22 mouse cellular contexts compared by ENCODE assay signal in genomic region chr5:120454756-120455337, GRCm38 (mm10). TPM values are rescaled to one million over a fixed set of nuclear protein-coding genes. Genes with fewer than 3 reads are reported as not detected.
A peak's percentile ranks its signal among the peaks of the same experiment; 100 is the strongest.
DNase-seq lines count a peak whose midpoint lies in the region; ATAC-seq and TF ChIP-seq lines count a peak whose summit lies in the region.
"Had no signal": no experiment of that assay in that cellular context is flagged by ENCODE, and none has a peak within 500 bp of the region (broad histone marks: within the 10 kb centered on the region; RNA-seq: fewer than 3 reads in every experiment).

No protein-coding gene starts in this region.

- no peak overlapping the region for H3K27ac ChIP-seq in kidney, embryonic 14.5 days (ENCODE audit: low read depth, low read length)
- H3K27ac ChIP-seq in ES-E14 (ENCODE audit: insufficient read depth, low read depth, low read length, poor library complexity, severe bottlenecking): no peak overlapping the region
- H3K27ac ChIP-seq: embryonic facial prominence, embryonic 13.5 days; forebrain, embryonic 10.5 days; liver, embryonic 15.5 days had no signal

- H3K36me3 ChIP-seq in kidney, embryonic 14.5 days (ENCODE audit: control insufficient read depth, insufficient read depth, low read length): no peaks in the 10 kb centered on the region
- no peaks in the 10 kb centered on the region for H3K36me3 ChIP-seq in E14TG2a.4 (ENCODE audit: insufficient read depth, low read length)
- no peaks in the 10 kb centered on the region for H3K36me3 ChIP-seq in ES-E14 (ENCODE audit: control insufficient read depth, insufficient read depth, low read length, poor library complexity, severe bottlenecking)
- H3K36me3 ChIP-seq: embryonic facial prominence, embryonic 13.5 days; forebrain, embryonic 10.5 days; liver, embryonic 15.5 days had no signal

- H3K4me3 ChIP-seq in kidney, embryonic 14.5 days (ENCODE audit: low read length): no peak overlapping the region
- H3K4me3 ChIP-seq in E14TG2a.4 (replicated peaks; ENCODE audit: low read length) (peak overlapping the region; percentile 66), ES-E14 (ENCODE audit: insufficient read depth in 1 of 2, low read depth in 1 of 2, low read length in 2 of 2, poor library complexity in 1 of 2, severe bottlenecking in 1 of 2) (peak overlapping the region; percentile 6 to 37)
- H3K4me3 ChIP-seq: embryonic facial prominence, embryonic 13.5 days; forebrain, embryonic 10.5 days; liver, embryonic 15.5 days had no signal

- DNase-seq in kidney, postnatal 14 days: no peak
- no peak for DNase-seq in ES-E14 (ENCODE audit: low read depth, low spot score)
- no peak for DNase-seq in urinary bladder, postnatal 4 days (ENCODE audit: low spot score in 2 of 2)
- no peak for DNase-seq in urinary bladder, postnatal 36 days (ENCODE audit: low spot score in 2 of 2)
- DNase-seq: cerebellum, adult 11 months; cerebellum, postnatal 25 days; gastrocnemius, postnatal 14 days; heart, postnatal 14 days; left cerebral cortex, postnatal 4 days; lung, postnatal 10 days; retina, postnatal 1 day had no signal

- no peaks in the 10 kb centered on the region for H3K4me1 ChIP-seq in kidney, embryonic 14.5 days (ENCODE audit: control insufficient read depth, insufficient read depth, low read length)
- peaks cover 53% of the 10 kb centered on the region for H3K4me1 ChIP-seq in E14TG2a.4 (replicated peaks; ENCODE audit: low read depth, low read length)
- peaks cover 3 to 13% of the 10 kb centered on the region in 2 experiments; a peak in 3 of 4 replicates for H3K4me1 ChIP-seq in ES-E14 (ENCODE audit: control insufficient read depth in 2 of 2, insufficient read depth in 2 of 2, low read length in 2 of 2, poor library complexity in 1 of 2)
- H3K4me1 ChIP-seq: embryonic facial prominence, embryonic 13.5 days; liver, embryonic 15.5 days had no signal

- no peak overlapping the region for H3K9ac ChIP-seq in kidney, embryonic 14.5 days (ENCODE audit: low read depth, low read length)
- no peak overlapping the region for H3K9ac ChIP-seq in ES-E14 (ENCODE audit: insufficient read depth, low read depth, low read length, poor library complexity, severe bottlenecking)
- H3K9ac ChIP-seq: embryonic facial prominence, embryonic 13.5 days; liver, embryonic 15.5 days had no signal

- 0 out of 2 replicates have a peak, but pooled peaks cover 4% of the 10 kb centered on the region for H3K27me3 ChIP-seq in kidney, embryonic 14.5 days (ENCODE audit: control insufficient read depth, insufficient read depth, low read length)
- H3K27me3 ChIP-seq in E14TG2a.4 (ENCODE audit: insufficient read depth, low read length): peaks cover 40% of the 10 kb centered on the region

- WGBS in kidney, embryonic 14.5 days: 26% methylated on average over 14 of the region's 14 CpGs

- in situ Hi-C loops in ES-E14 (cut with MboI; ENCODE audit: low sequenced_read_pairs in 2 of 2, unreplicated experiment in 2 of 2): no loop called here

- TF ChIP-seq CTCF in E14TG2a.4 (conservative IDR thresholded peaks at IDR 0.05; ENCODE audit: low read length): no peak

- ATAC-seq in kidney, embryonic 14.5 days (ENCODE audit: low FRiP score, low TSS enrichment): 0 out of 2 replicates have a peak, but pooled peaks have one; percentile 36
- ATAC-seq in megakaryocyte progenitor cell, adult 5-6 weeks (replicated peaks; ENCODE audit: poor library complexity): peak; percentile 47
- ATAC-seq: intestine, embryonic 16.5 days had no signal

- H3K4me2 ChIP-seq in kidney, embryonic 14.5 days (replicated peaks; ENCODE audit: low read depth, low read length): peak overlapping the region; percentile 2; the same call in 1 of the 2 replicates
- H3K4me2 ChIP-seq: embryonic facial prominence, embryonic 13.5 days; liver, embryonic 15.5 days had no signal

- no peaks in the 10 kb centered on the region for H3K9me3 ChIP-seq in kidney, embryonic 14.5 days (ENCODE audit: control insufficient read depth, low read length)
- no peaks in the 10 kb centered on the region for H3K9me3 ChIP-seq in E14TG2a.4 (ENCODE audit: low read length)
- no peaks in the 10 kb centered on the region for H3K9me3 ChIP-seq in ES-E14 (ENCODE audit: control insufficient read depth, insufficient read depth, low read depth, low read length)
- H3K9me3 ChIP-seq: embryonic facial prominence, embryonic 13.5 days; forebrain, embryonic 10.5 days; liver, embryonic 15.5 days had no signal

TF ChIP-seq in ES-E14, 5 proteins besides CTCF, POLR2A, EP300 and RAD21:
- TF ChIP-seq CHD2 (IDR thresholded peaks at IDR 0.05; ENCODE audit: low read depth, low read length): peak; percentile 97
- TF ChIP-seq ZNF384 (IDR thresholded peaks at IDR 0.05; ENCODE audit: low read depth, low read length): no peak

RNA-seq across cellular contexts. Expression of gene Sdsl, which starts 17.8 kb away (rescaled TPM):
- polyA plus RNA-seq in kidney, embryonic 14.5 days (2014; fragmentation: Nextera tagmentation; extraction: Ambion mirVana): 10.5 and 12.5 TPM in 2 replicates
- 0.67 TPM in 1 of 2 replicates, not detected in the other for total RNA-seq in ES-E14 (2012; rRNA removed)
- 1.6 and 7.1 TPM in 2 replicates for total RNA-seq in megakaryocyte progenitor cell, adult 5-6 weeks (2015)
- total RNA-seq in megakaryocyte progenitor cell, adult 5-6 weeks (2017): 3.2 and 9.0 TPM in 2 replicates

RNA-seq across cellular contexts. Expression of gene Sds, which starts 21.5 kb away (rescaled TPM):
- polyA plus RNA-seq in kidney, embryonic 14.5 days (2014; fragmentation: Nextera tagmentation; extraction: Ambion mirVana): not detected in 2 replicates
- 0.22 TPM in 1 of 2 replicates, not detected in the other for total RNA-seq in ES-E14 (2012; rRNA removed)
- total RNA-seq in megakaryocyte progenitor cell, adult 5-6 weeks (2015): not detected in 2 replicates
- total RNA-seq in megakaryocyte progenitor cell, adult 5-6 weeks (2017): not detected in 2 replicates
- total RNA-seq: gastrocnemius, postnatal 14 days; heart, postnatal 14 days; left cerebral cortex, postnatal 4 days had no signal
- polyA plus RNA-seq: embryonic facial prominence, embryonic 13.5 days; forebrain, embryonic 10.5 days; small intestine, adult 2 months; stomach, embryonic 14.5 days had no signal

RNA-seq across cellular contexts. Expression of gene Lhx5, which starts 23.3 kb away (rescaled TPM):
- polyA plus RNA-seq in kidney, embryonic 14.5 days (2014; fragmentation: Nextera tagmentation; extraction: Ambion mirVana): not detected in 2 replicates
- 0.13 and 0.16 TPM in 2 replicates for total RNA-seq in ES-E14 (2012; rRNA removed)
- not detected in 2 replicates for total RNA-seq in megakaryocyte progenitor cell, adult 5-6 weeks (2015)
- not detected in 2 replicates for total RNA-seq in megakaryocyte progenitor cell, adult 5-6 weeks (2017)
- total RNA-seq: gastrocnemius, postnatal 14 days; heart, adult 8-10 months; heart, postnatal 14 days; layer of hippocampus, adult 18-20 months had no signal
- polyA plus RNA-seq: intestine, embryonic 16.5 days; liver, embryonic 15.5 days had no signal

RNA-seq across cellular contexts. Expression of gene Plbd2, which starts 48.6 kb away (rescaled TPM):
- polyA plus RNA-seq in kidney, embryonic 14.5 days (2014; fragmentation: Nextera tagmentation; extraction: Ambion mirVana): 41.5 and 44.5 TPM in 2 replicates
- total RNA-seq in ES-E14 (2012; rRNA removed): 35.3 and 59.2 TPM in 2 replicates
- total RNA-seq in megakaryocyte progenitor cell, adult 5-6 weeks (2015): 8.3 and 9.8 TPM in 2 replicates
- total RNA-seq in megakaryocyte progenitor cell, adult 5-6 weeks (2017): 6.9 and 8.7 TPM in 2 replicates

RNA-seq across cellular contexts. Expression of gene Slc8b1, which starts 56.1 kb away (rescaled TPM):
- polyA plus RNA-seq in kidney, embryonic 14.5 days (2014; fragmentation: Nextera tagmentation; extraction: Ambion mirVana): 4.5 and 6.0 TPM in 2 replicates
- 20.5 and 34.5 TPM in 2 replicates for total RNA-seq in ES-E14 (2012; rRNA removed)
- total RNA-seq in megakaryocyte progenitor cell, adult 5-6 weeks (2015): 21.1 and 23.5 TPM in 2 replicates
- total RNA-seq in megakaryocyte progenitor cell, adult 5-6 weeks (2017): 31.8 and 32.5 TPM in 2 replicates
